Mouse (Mus musculus) heart, embryonic 14.5 days (tissue): Measurements from ENCODE around the gene Elovl6. TPM values are rescaled to one million over a fixed set of nuclear protein-coding genes. Genes with fewer than 3 reads are reported as not detected.
A peak's percentile ranks its signal among the peaks of the same experiment; 100 is the strongest.

Experiments
- ATAC-seq: fragments of 200-750 bp; cut with Nextera tagmentation; 2 replicates; pipeline ENCODE4 v1.8.0; 2017; ENCODE audit warnings: low read depth, moderate TSS enrichment; ENCODE audit not compliant: insufficient number of reproducible peaks, insufficient read depth, low FRiP score
- H3K27ac ChIP-seq, 2 experiments: fragments of 200-500 bp in 1 of 2; fragments of 300-500 bp in 1 of 2; sonication (generic) in 1 of 2; replicated peaks in 1 of 2; 2 replicates each; pipeline ENCODE4 v1.5.1; 2012 to 2014; ENCODE audit warnings: low read depth in 2 of 2, low read length in 2 of 2, control low read depth in 1 of 2, mild to moderate bottlenecking in 1 of 2, mixed read lengths in 1 of 2; ENCODE audit not compliant: control insufficient read depth in 1 of 2, insufficient read depth in 1 of 2
- H3K27me3 ChIP-seq: fragments of 300-500 bp; sonication (generic); 2 replicates; pipeline ENCODE4 v1.6.1; 2014; ENCODE audit warnings: mild to moderate bottlenecking, low read length, control low read depth; ENCODE audit not compliant: control insufficient read depth, insufficient read depth
- H3K36me3 ChIP-seq: fragments of 300-500 bp; sonication (generic); 2 replicates; pipeline ENCODE4 v1.6.1; 2014; ENCODE audit warnings: mild to moderate bottlenecking, control low read depth, low read length, mixed read lengths; ENCODE audit not compliant: control insufficient read depth, insufficient read depth
- H3K4me1 ChIP-seq, 2 experiments: fragments of 200-500 bp in 1 of 2; fragments of 300-500 bp in 1 of 2; sonication (generic) in 1 of 2; 2 replicates each; pipeline ENCODE4 v1.6.1; 2012 to 2014; ENCODE audit warnings: low read length in 2 of 2, control low read depth in 1 of 2, mixed read lengths in 1 of 2; ENCODE audit not compliant: control insufficient read depth in 2 of 2, insufficient read depth in 2 of 2
- H3K4me2 ChIP-seq: fragments of 300-500 bp; sonication (generic); 2 replicates; pipeline ENCODE4 v1.6.1; 2014; ENCODE audit warnings: mild to moderate bottlenecking, low read length
- H3K4me3 ChIP-seq, 2 experiments: fragments of 200-500 bp in 1 of 2; fragments of 300-500 bp in 1 of 2; sonication (generic) in 1 of 2; 2 replicates each; pipeline ENCODE4 v1.5.1; 2012 to 2014; ENCODE audit warnings: low read length in 2 of 2, mild to moderate bottlenecking in 2 of 2, control low read depth in 1 of 2, low read depth in 1 of 2, moderate library complexity in 1 of 2; ENCODE audit not compliant: control insufficient read depth in 1 of 2, insufficient read depth in 1 of 2
- H3K9ac ChIP-seq: fragments of 300-500 bp; sonication (generic); 2 replicates; pipeline ENCODE4 v1.6.1; 2014; ENCODE audit warnings: mild to moderate bottlenecking, low read length
- H3K9me3 ChIP-seq: fragments of 300-500 bp; sonication (generic); 2 replicates; pipeline ENCODE4 v1.6.1; 2016; ENCODE audit warnings: low read length, control low read depth; ENCODE audit not compliant: control insufficient read depth
- WGBS: fragments of 180-500 bp; shearing (Covaris S2); extraction: QIAGEN DNeasy Blood & Tissue Kit; methylation state at CpG from one replicate; pipeline ENCODE4 v1.1.7; 2014; 5-methylcytosine and 5-hydroxymethylcytosine counted together
- polyA plus RNA-seq: library from polyadenylated mRNA; unstranded; fragments of >200 nt; fragmentation: Nextera tagmentation; extraction: Ambion mirVana; gene quantifications from 2 replicates; pipeline ENCODE4 v1.2.1, GENCODE M21; 2014

The Elovl6 gene
- polyA plus RNA-seq, 1 experiment from 2014 or later, result 9.8 TPM

- no peaks in the 10 kb centered on the region for H3K27me3 ChIP-seq
- WGBS, result 82% methylated on average over 9 of the region's 9 CpGs
- H3K4me1 ChIP-seq, result no peaks in the 10 kb centered on the region
- no peak overlapping the region for H3K9ac ChIP-seq
- H3K4me2 ChIP-seq, result no peak overlapping the region
- ATAC-seq, result no peak
- no peak overlapping the region for H3K27ac ChIP-seq
- no peaks in the 10 kb centered on the region for H3K9me3 ChIP-seq
- no peaks in the 10 kb centered on the region for H3K36me3 ChIP-seq
- H3K4me3 ChIP-seq, result no peak overlapping the region
Measured at GRCm38 (mm10) chr3:129602289-129602688, 70.1 kb downstream of the Elovl6 start.

- Histone ChIP-seq H3K27me3 (no peaks in the 10 kb centered on the region), H3K27ac (no peak overlapping the region), H3K9me3 (no peaks in the 10 kb centered on the region), H3K36me3 (no peaks in the 10 kb centered on the region), H3K9ac (no peak overlapping the region), H3K4me1 (no peaks in the 10 kb centered on the region), H3K4me3 (no peak overlapping the region), H3K4me2 (no peak overlapping the region)
- 74% methylated on average over 7 of the region's 7 CpGs for WGBS
- no peak for ATAC-seq
Measured at GRCm38 (mm10) chr3:129605487-129605886, 73.3 kb downstream of the Elovl6 start.

- ATAC-seq, result no peak
- Histone ChIP-seq H3K9ac (no peak overlapping the region), H3K27me3 (no peaks in the 10 kb centered on the region), H3K9me3 (no peaks in the 10 kb centered on the region), H3K4me3 (no peak overlapping the region), H3K4me1 (no peaks in the 10 kb centered on the region), H3K36me3 (no peaks in the 10 kb centered on the region), H3K27ac (no peak overlapping the region), H3K4me2 (no peak overlapping the region)
- WGBS, result 76% methylated on average over 6 of the region's 6 CpGs
Measured at GRCm38 (mm10) chr3:129605934-129606333, 73.8 kb downstream of the Elovl6 start.

GRCm38 (mm10) chr3:129611626-129612025 is 79.5 kb downstream of the Elovl6 start:
- Histone ChIP-seq H3K36me3 (no peaks in the 10 kb centered on the region), H3K4me1 (peaks cover 8 to 14% of the 10 kb centered on the region in 2 experiments; a peak in 3 of 4 replicates), H3K27me3 (no peaks in the 10 kb centered on the region), H3K9ac (no peak overlapping the region), H3K9me3 (no peaks in the 10 kb centered on the region), H3K4me2 (no peak overlapping the region), H3K4me3 (no peak overlapping the region), H3K27ac (no peak overlapping the region)
- no peak for ATAC-seq
- WGBS, result 80% methylated on average over 8 of the region's 8 CpGs

- Histone ChIP-seq H3K4me1 (peaks cover 8 to 14% of the 10 kb centered on the region in 2 experiments; a peak in 3 of 4 replicates), H3K36me3 (no peaks in the 10 kb centered on the region), H3K4me3 (no peak overlapping the region), H3K9ac (no peak overlapping the region), H3K27me3 (no peaks in the 10 kb centered on the region), H3K27ac (no peak overlapping the region), H3K4me2 (peak overlapping the region; percentile 36), H3K9me3 (no peaks in the 10 kb centered on the region)
- WGBS, result 73% methylated on average over 25 of the region's 25 CpGs
- no peak for ATAC-seq
Measured at GRCm38 (mm10) chr3:129612311-129613097, 80.3 kb downstream of the Elovl6 start.

- Histone ChIP-seq H3K36me3 (no peaks in the 10 kb centered on the region), H3K4me3 (no peak overlapping the region), H3K27me3 (no peaks in the 10 kb centered on the region), H3K27ac (no peak overlapping the region), H3K9me3 (no peaks in the 10 kb centered on the region), H3K4me2 (no peak overlapping the region), H3K4me1 (peaks cover 8 to 14% of the 10 kb centered on the region in 2 experiments; a peak in 3 of 4 replicates), H3K9ac (no peak overlapping the region)
- WGBS, result 79% methylated on average over 7 of the region's 7 CpGs
- no peak for ATAC-seq
Measured at GRCm38 (mm10) chr3:129613756-129614155, 81.6 kb downstream of the Elovl6 start.

- Histone ChIP-seq H3K9me3 (no peaks in the 10 kb centered on the region), H3K4me1 (peaks cover 8 to 14% of the 10 kb centered on the region in 2 experiments; a peak in 3 of 4 replicates), H3K27me3 (no peaks in the 10 kb centered on the region), H3K9ac (no peak overlapping the region), H3K4me3 (no peak overlapping the region), H3K27ac (no peak overlapping the region), H3K4me2 (no peak overlapping the region), H3K36me3 (no peaks in the 10 kb centered on the region)
- 68% methylated on average over 2 of the region's 2 CpGs for WGBS
- no peak for ATAC-seq
Measured at GRCm38 (mm10) chr3:129614216-129614615, 82.1 kb downstream of the Elovl6 start.

- Histone ChIP-seq H3K27me3 (no peaks in the 10 kb centered on the region), H3K36me3 (no peaks in the 10 kb centered on the region), H3K9ac (no peak overlapping the region), H3K4me3 (no peak overlapping the region), H3K4me2 (no peak overlapping the region), H3K27ac (no peak overlapping the region), H3K4me1 (peaks cover 13 to 29% of the 10 kb centered on the region in 2 experiments), H3K9me3 (no peaks in the 10 kb centered on the region)
- ATAC-seq, result no peak
- 64% methylated on average over 11 of the region's 11 CpGs for WGBS
Measured at GRCm38 (mm10) chr3:129617450-129617849, 85.3 kb downstream of the Elovl6 start.
